ENCODE assay signal across 8 mouse cellular contexts in the genomic region with DNA sequence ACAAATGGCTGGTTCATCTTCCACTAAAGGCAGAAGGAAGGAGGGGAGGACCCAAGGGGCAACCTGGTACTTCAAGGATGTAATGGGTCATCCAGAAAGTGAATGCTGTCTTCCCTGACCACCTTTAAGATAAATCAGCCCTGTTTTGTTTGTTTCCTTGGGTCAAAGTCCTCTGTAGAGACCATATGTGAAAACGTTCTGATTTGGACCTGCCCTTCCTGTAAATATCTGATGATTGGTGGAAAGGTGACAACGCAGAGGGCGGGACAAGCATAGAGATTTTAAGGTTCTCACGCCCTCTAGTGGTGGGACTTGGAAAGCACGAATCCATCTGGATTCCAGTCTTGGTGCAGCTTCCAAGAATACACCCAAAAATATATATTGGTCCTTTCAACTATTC. TPM values are rescaled to one million over a fixed set of nuclear protein-coding genes. Genes with fewer than 3 reads are reported as not detected.
DNase-seq lines count a peak whose midpoint lies in the region; ATAC-seq and TF ChIP-seq lines count a peak whose summit lies in the region.

No protein-coding gene starts in this region.

- H3K4me3 ChIP-seq in intestine, postnatal 0 days (ENCODE audit: low read depth, low read length): no peak overlapping the region
- no peak overlapping the region for H3K4me3 ChIP-seq in midbrain, embryonic 11.5 days (ENCODE audit: low read depth, low read length)

- H3K27ac ChIP-seq in intestine, postnatal 0 days (ENCODE audit: low read depth, low read length): peak overlapping the region; percentile 60; the same call in 1 of the 2 replicates
- no peak overlapping the region for H3K27ac ChIP-seq in midbrain, embryonic 11.5 days (ENCODE audit: low read depth, low read length)

- ATAC-seq in intestine, postnatal 0 days: peak; percentile 36
- ATAC-seq in midbrain, embryonic 11.5 days (ENCODE audit: low FRiP score): no peak

- no peaks in the 10 kb centered on the region for H3K27me3 ChIP-seq in intestine, postnatal 0 days (replicated peaks; ENCODE audit: control insufficient read depth, insufficient read depth, low read length)
- no peaks in the 10 kb centered on the region for H3K27me3 ChIP-seq in midbrain, embryonic 11.5 days (ENCODE audit: control insufficient read depth, insufficient read depth, low read length)

- WGBS in intestine, postnatal 0 days: 0% methylated on average over 5 of the region's 5 CpGs
- WGBS in midbrain, embryonic 11.5 days: 0% methylated on average over 5 of the region's 5 CpGs

- H3K9ac ChIP-seq in intestine, postnatal 0 days (ENCODE audit: low read depth, low read length): no peak overlapping the region
- H3K9ac ChIP-seq in midbrain, embryonic 11.5 days (ENCODE audit: low read length): no peak overlapping the region

- TF ChIP-seq CTCF in intestine, postnatal 0 days (IDR thresholded peaks at IDR 0.05; ENCODE audit: low read depth): peak; percentile 94

- H3K4me1 ChIP-seq in intestine, postnatal 0 days (replicated peaks; ENCODE audit: control insufficient read depth, insufficient read depth, low read length): peaks cover 3% of the 10 kb centered on the region; the same call in 1 of the 2 replicates
- H3K4me1 ChIP-seq in midbrain, embryonic 11.5 days (ENCODE audit: control insufficient read depth, insufficient read depth, low read length): peaks cover 5% of the 10 kb centered on the region; the same call in 1 of the 2 replicates

- no peaks in the 10 kb centered on the region for H3K36me3 ChIP-seq in intestine, postnatal 0 days (ENCODE audit: control insufficient read depth, insufficient read depth)
- H3K36me3 ChIP-seq in midbrain, embryonic 11.5 days (ENCODE audit: control insufficient read depth, insufficient read depth, low read length): no peaks in the 10 kb centered on the region

- peak; percentile 83 for DNase-seq in urinary bladder, postnatal 14 days (ENCODE audit: low spot score)
- DNase-seq in urinary bladder, adult 2 months (ENCODE audit: low spot score): no peak
- peak; percentile 96 for DNase-seq in embryo, embryonic 10.5 days (ENCODE audit: low spot score)
- DNase-seq in gastrocnemius, postnatal 4 days (ENCODE audit: low spot score in 2 of 2): peak; percentile 48 to 77
- DNase-seq in left cerebral cortex, postnatal 4 days: peak; percentile 85
- peak; percentile 99 for DNase-seq in midbrain, embryonic 11.5 days (ENCODE audit: low spot score, missing footprints)
- DNase-seq in spleen, adult 12 weeks (ENCODE audit: low spot score): peak; percentile 63

- no peaks in the 10 kb centered on the region for H3K9me3 ChIP-seq in intestine, postnatal 0 days (ENCODE audit: control insufficient read depth)
- no peaks in the 10 kb centered on the region for H3K9me3 ChIP-seq in midbrain, embryonic 11.5 days (ENCODE audit: control insufficient read depth, low read length)

- intact Hi-C loops in left cerebral cortex, postnatal 4 days (cut with DNase I): no loop called here

- H3K4me2 ChIP-seq in intestine, postnatal 0 days (replicated peaks; ENCODE audit: low read depth): peak overlapping the region; percentile 46
- H3K4me2 ChIP-seq in midbrain, embryonic 11.5 days: no peak overlapping the region

RNA-seq across cellular contexts. Expression of a gene that starts 4.0 kb away (rescaled TPM):
- 36.2 and 36.7 TPM in 2 replicates for polyA plus RNA-seq in urinary bladder, adult 2 months (2012; rRNA removed)
- total RNA-seq in gastrocnemius, postnatal 4 days (2021): 10 to 100 TPM; 47.6 to 59.3 TPM
- 10.0 and 11.7 TPM in 2 replicates for polyA plus RNA-seq in intestine, postnatal 0 days (2015; fragmentation: Nextera tagmentation; extraction: Ambion mirVana)
- 10 to 100 TPM; 74.6 to 75.8 TPM for total RNA-seq in left cerebral cortex, postnatal 4 days (2021)
- polyA plus RNA-seq in midbrain, embryonic 11.5 days (2014; fragmentation: Nextera tagmentation; extraction: Ambion mirVana): 20.5 and 21.9 TPM in 2 replicates

RNA-seq across cellular contexts. Expression of a gene that starts 22.5 kb away (rescaled TPM):
- 15.8 and 16.8 TPM in 2 replicates for polyA plus RNA-seq in urinary bladder, adult 2 months (2012; rRNA removed)
- total RNA-seq in gastrocnemius, postnatal 4 days (2021): 1 to 10 TPM; 7.8 to 9.8 TPM
- polyA plus RNA-seq in intestine, postnatal 0 days (2015; fragmentation: Nextera tagmentation; extraction: Ambion mirVana): 51.9 and 59.2 TPM in 2 replicates
- 10 to 100 TPM; 18.0 to 18.1 TPM for total RNA-seq in left cerebral cortex, postnatal 4 days (2021)
- polyA plus RNA-seq in midbrain, embryonic 11.5 days (2014; fragmentation: Nextera tagmentation; extraction: Ambion mirVana): 9.2 and 9.5 TPM in 2 replicates

RNA-seq across cellular contexts. Expression of a gene that starts 36.8 kb away (rescaled TPM):
- polyA plus RNA-seq in urinary bladder, adult 2 months (2012; rRNA removed): 15.8 and 22.8 TPM in 2 replicates
- total RNA-seq in gastrocnemius, postnatal 4 days (2021): 10 to 100 TPM; 41.2 to 41.5 TPM
- polyA plus RNA-seq in intestine, postnatal 0 days (2015; fragmentation: Nextera tagmentation; extraction: Ambion mirVana): 7.2 and 7.4 TPM in 2 replicates
- 100 to 1,000 TPM; 306 to 339 TPM for total RNA-seq in left cerebral cortex, postnatal 4 days (2021)
- 34.5 and 37.1 TPM in 2 replicates for polyA plus RNA-seq in midbrain, embryonic 11.5 days (2014; fragmentation: Nextera tagmentation; extraction: Ambion mirVana)

RNA-seq across cellular contexts. Expression of a gene that starts 55.5 kb away (rescaled TPM):
- 2.3 and 3.4 TPM in 2 replicates for polyA plus RNA-seq in urinary bladder, adult 2 months (2012; rRNA removed)
- 1 to 10 TPM; 1.8 to 2.6 TPM for total RNA-seq in gastrocnemius, postnatal 4 days (2021)
- 2.1 and 3.1 TPM in 2 replicates for polyA plus RNA-seq in intestine, postnatal 0 days (2015; fragmentation: Nextera tagmentation; extraction: Ambion mirVana)
- total RNA-seq in left cerebral cortex, postnatal 4 days (2021): 1 to 10 TPM; 2.8 to 3.2 TPM
- polyA plus RNA-seq in midbrain, embryonic 11.5 days (2014; fragmentation: Nextera tagmentation; extraction: Ambion mirVana): 1.5 and 2.0 TPM in 2 replicates
